Mouse (Mus musculus): ENCODE results near the gene Lbhd2.

- TF ChIP-seq CTCF (IDR thresholded peaks at IDR 0.05; ENCODE audit: extremely low read depth, insufficient read depth, low read length) = no peak
- TF ChIP-seq POLR2A (IDR thresholded peaks at IDR 0.05; ENCODE audit: extremely low read depth, insufficient read depth, low read length) = no peak
These were observed 43.8 kb downstream of the Lbhd2 start for GRCm38 (mm10) chr12:111450359-111450758.

Data from cortical plate, adult 2 months (tissue).